In the genomic region with DNA sequence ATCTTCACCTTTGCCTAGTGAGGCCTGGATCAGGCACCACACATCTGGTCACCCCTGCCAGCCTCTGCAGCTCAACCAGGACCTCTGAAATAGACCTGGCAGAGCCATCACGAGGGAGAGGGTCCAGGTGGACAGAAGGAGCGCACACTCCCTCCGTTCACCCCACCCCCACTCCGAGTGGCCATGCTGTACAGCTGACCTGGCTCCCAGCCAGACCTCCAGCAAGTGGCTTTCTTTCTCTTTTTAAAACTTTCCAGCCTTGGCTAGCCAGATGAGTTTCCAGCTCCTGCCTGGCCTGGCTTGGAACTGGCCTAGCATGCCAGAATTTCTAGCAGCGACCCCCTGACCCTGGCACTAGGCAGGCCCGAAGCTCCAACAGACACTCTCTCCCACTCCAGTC, we compare ENCODE assay signal across 12 mouse cellular contexts.
DNase-seq lines count a peak whose midpoint lies in the region; TF ChIP-seq lines count a peak whose summit lies in the region.
"Had no signal": no experiment of that assay in that cellular context is flagged by ENCODE, and none has a peak within 500 bp of the region (broad histone marks: within the 10 kb centered on the region; RNA-seq: fewer than 3 reads in every experiment).

No protein-coding gene starts in this region.

- H3K27ac ChIP-seq in layer of hippocampus, adult 2 months, result no peak overlapping the region
- H3K27ac ChIP-seq: embryonic facial prominence, embryonic 15.5 days; limb, embryonic 12.5 days; macrophage had no signal

- TF ChIP-seq CTCF in layer of hippocampus, adult 2 months (conservative IDR thresholded peaks at IDR 0.05), result no peak

- intact Hi-C loops in left cerebral cortex, postnatal 4 days (cut with DNase I), result no loop called here

- H3K4me3 ChIP-seq in layer of hippocampus, adult 2 months, result no peak overlapping the region
- H3K4me3 ChIP-seq: embryonic facial prominence, embryonic 15.5 days; limb, embryonic 12.5 days had no signal

- peak; percentile 50 for DNase-seq in adrenal gland, postnatal 10 days
- DNase-seq in adrenal gland, postnatal 14 days, result no peak
- peak; percentile 43 for DNase-seq in left cerebral cortex, postnatal 4 days
- DNase-seq in left cerebral cortex, adult 11 months (ENCODE audit: low spot score), result no peak
- peak; percentile 36 for DNase-seq in 416B (ENCODE audit: low read depth)
- peak; percentile 54 for DNase-seq in kidney, adult 9 months
- no peak for DNase-seq in layer of hippocampus, adult 2 months (ENCODE audit: low spot score in 2 of 2)
- DNase-seq in cerebellum, postnatal 4 days (ENCODE audit: low spot score in 2 of 2), result no peak
- DNase-seq: cerebellum, postnatal 14 days had no signal

Comparison
In these comparisons a context has a peak if more than half of its experiments do, and no peak if none do; other contexts are left out.
1. DNase-seq: peak in adrenal gland, postnatal 10 days (single experiment), left cerebral cortex, postnatal 4 days (single experiment), 416B (single experiment) and kidney, adult 9 months (single experiment); none in adrenal gland, postnatal 14 days (single experiment), left cerebral cortex, adult 11 months (single experiment), layer of hippocampus, adult 2 months (0 of 2) and cerebellum, postnatal 4 days (0 of 2).